Mouse (Mus musculus) lung, adult 2 months (tissue): ENCODE data around the gene Rhbdd1.

Experiments used
- CTCF ChIP-seq: fragments of 200-500 bp; IDR thresholded peaks from 2 replicates; pipeline ENCODE4 v1.5.1; 2011; ENCODE audit warnings: mild to moderate bottlenecking, low read length, control low read depth; ENCODE audit not compliant: insufficient read depth
- POLR2A ChIP-seq: fragments of 200-500 bp; IDR thresholded peaks from 2 replicates; pipeline ENCODE4 v1.6.1; 2011; ENCODE audit warnings: low read depth, mild to moderate bottlenecking, control low read depth, low read length, borderline replicate concordance; ENCODE audit errors: extremely low read depth

DNA sequence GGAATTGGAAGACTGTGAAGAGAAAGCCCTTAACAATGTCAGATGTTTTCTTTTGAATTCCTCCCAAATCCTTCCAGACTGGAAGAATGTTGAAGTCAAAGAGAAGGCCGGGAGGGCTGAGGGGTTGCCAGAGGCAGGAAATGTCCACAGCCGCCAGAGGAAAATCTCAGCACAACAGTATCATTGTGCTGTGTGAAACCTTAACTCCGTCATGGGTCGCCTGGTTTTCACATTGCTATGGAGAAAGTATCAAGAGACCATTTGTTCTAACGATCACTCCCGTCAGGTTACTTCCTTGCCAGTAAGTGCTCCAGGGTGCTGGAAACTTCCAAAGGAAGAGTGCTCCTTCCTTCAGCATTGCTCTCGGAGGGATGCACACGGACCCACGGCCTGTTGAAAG, 160.5 kb downstream of the Rhbdd1 start:
- no peak for TF ChIP-seq CTCF
- no peak for TF ChIP-seq POLR2A
